ENCODE assay signal across 9 mouse cellular contexts in genomic region chr2:178414261-178415149, GRCm38 (mm10). TPM values are rescaled to one million over a fixed set of nuclear protein-coding genes. Genes with fewer than 3 reads are reported as not detected.
A peak's percentile ranks its signal among the peaks of the same experiment; 100 is the strongest.
DNase-seq lines count a peak whose midpoint lies in the region; ATAC-seq and TF ChIP-seq lines count a peak whose summit lies in the region.
"Had no signal": no experiment of that assay in that cellular context is flagged by ENCODE, and none has a peak within 500 bp of the region (broad histone marks: within the 10 kb centered on the region; RNA-seq: fewer than 3 reads in every experiment).

Gene Ppp1r3d, minus strand, starts transcription at chr2:178414472.
Gene Fam217b, plus strand, starts transcription at chr2:178414524.

- H3K4me3 ChIP-seq in thymus, adult 2 months (ENCODE audit: control insufficient read depth, insufficient read depth, low read length) = peak within 1 kb of the TSS; percentile 37
- H3K4me3 ChIP-seq in embryonic facial prominence, embryonic 10.5 days = peak within 1 kb of the TSS; percentile 78
- H3K4me3 ChIP-seq in heart, adult 2 months = peak within 1 kb of the TSS; percentile 70
- peak within 1 kb of the TSS; percentile 74 for H3K4me3 ChIP-seq in limb, embryonic 12.5 days (replicated peaks)
- H3K4me3 ChIP-seq in midbrain, embryonic 10.5 days = peak within 1 kb of the TSS; percentile 82
- H3K4me3 ChIP-seq in stomach, embryonic 16.5 days (replicated peaks; ENCODE audit: low read length) = peak within 1 kb of the TSS; percentile 72

- no peak for DNase-seq in thymus, adult 2 months
- no peak for DNase-seq in thymus, postnatal 36 days
- peak; percentile 78 for DNase-seq in embryonic facial prominence, embryonic 10.5 days (ENCODE audit: low spot score)
- DNase-seq in heart, adult 2 months = peak; percentile 77 to 83
- DNase-seq in kidney, adult 18-20 months = peak; percentile 61
- DNase-seq in midbrain, embryonic 10.5 days (ENCODE audit: low spot score) = peak; percentile 61

- H3K9me3 ChIP-seq in embryonic facial prominence, embryonic 10.5 days = no peaks in the 10 kb centered on the region
- H3K9me3 ChIP-seq in limb, embryonic 12.5 days = no peaks in the 10 kb centered on the region
- H3K9me3 ChIP-seq in midbrain, embryonic 10.5 days (replicated peaks) = no peaks in the 10 kb centered on the region
- no peaks in the 10 kb centered on the region for H3K9me3 ChIP-seq in stomach, embryonic 16.5 days (replicated peaks; ENCODE audit: control insufficient read depth, low read length)

- H3K27ac ChIP-seq in thymus, adult 2 months (ENCODE audit: control insufficient read depth, insufficient read depth, low read length) = no peak within 1 kb of the TSS
- H3K27ac ChIP-seq in embryonic facial prominence, embryonic 10.5 days (replicated peaks) = peak within 1 kb of the TSS; percentile 79
- H3K27ac ChIP-seq in heart, adult 2 months = peak within 1 kb of the TSS; percentile 90
- H3K27ac ChIP-seq in limb, embryonic 12.5 days = peak within 1 kb of the TSS; percentile 64; the same call in 1 of the 2 replicates
- H3K27ac ChIP-seq in midbrain, embryonic 10.5 days (replicated peaks) = peak within 1 kb of the TSS; percentile 72
- peak within 1 kb of the TSS; percentile 79 for H3K27ac ChIP-seq in stomach, embryonic 16.5 days (ENCODE audit: low read length)

- peak; percentile 81 for ATAC-seq in limb, embryonic 12.5 days (ENCODE audit: insufficient number of reproducible peaks, insufficient read depth, low FRiP score, low TSS enrichment, low read depth)
- ATAC-seq in stomach, embryonic 16.5 days (ENCODE audit: insufficient read depth, low FRiP score) = peak; percentile 79

- no peak for TF ChIP-seq CTCF in thymus, adult 2 months (IDR thresholded peaks at IDR 0.05; ENCODE audit: borderline replicate concordance, control insufficient read depth, extremely low read depth, insufficient read depth, low read length, poor library complexity)
- TF ChIP-seq CTCF in heart, adult 2 months (IDR thresholded peaks at IDR 0.05) = peak; percentile 56

- intact Hi-C loops in heart, adult 2 months (cut with DNase I) = loop anchor here (5.0 kb wide), 1 partner anchor 78 kb away; no protein-coding TSS in a partner anchor

- TF ChIP-seq EP300 in heart, adult 2 months (IDR thresholded peaks at IDR 0.05; ENCODE audit: insufficient read depth, low read depth, low read length) = no peak

- H3K4me2 ChIP-seq in limb, embryonic 12.5 days = peak within 1 kb of the TSS; percentile 98
- H3K4me2 ChIP-seq in stomach, embryonic 16.5 days (ENCODE audit: low read depth, low read length) = peak within 1 kb of the TSS; percentile 99

- peak within 1 kb of the TSS; percentile 92 for H3K9ac ChIP-seq in heart, adult 2 months (ENCODE audit: low read depth, low read length)
- H3K9ac ChIP-seq in limb, embryonic 12.5 days (replicated peaks) = peak within 1 kb of the TSS; percentile 68
- peak within 1 kb of the TSS; percentile 77 for H3K9ac ChIP-seq in stomach, embryonic 16.5 days (ENCODE audit: low read length)

- 0 out of 2 replicates have a peak, but pooled peaks cover 4% of the 10 kb centered on the region for H3K4me1 ChIP-seq in thymus, adult 2 months (replicated peaks; ENCODE audit: control insufficient read depth, insufficient read depth, low read length)
- H3K4me1 ChIP-seq in embryonic facial prominence, embryonic 10.5 days = peaks cover 29% of the 10 kb centered on the region
- peaks cover 10% of the 10 kb centered on the region for H3K4me1 ChIP-seq in heart, adult 2 months (ENCODE audit: control insufficient read depth, insufficient read depth, low read length)
- H3K4me1 ChIP-seq in limb, embryonic 12.5 days (replicated peaks) = peaks cover 27% of the 10 kb centered on the region
- H3K4me1 ChIP-seq in midbrain, embryonic 10.5 days = peaks cover 21% of the 10 kb centered on the region
- H3K4me1 ChIP-seq in stomach, embryonic 16.5 days (ENCODE audit: control insufficient read depth, insufficient read depth, low read length) = peaks cover 21% of the 10 kb centered on the region

- no peaks in the 10 kb centered on the region for H3K79me2 ChIP-seq in heart, adult 2 months (replicated peaks; ENCODE audit: control insufficient read depth, insufficient read depth, low read length)

- no peak for TF ChIP-seq POLR2A in thymus, adult 2 months (IDR thresholded peaks at IDR 0.05; ENCODE audit: control insufficient read depth, extremely low read depth, insufficient read depth, low read length, poor library complexity)
- peak; percentile 55 for TF ChIP-seq POLR2A in heart, adult 2 months (IDR thresholded peaks at IDR 0.05; ENCODE audit: insufficient read depth, low read depth, low read length)

- WGBS in thymus, adult 2 months = 3% methylated on average over 66 of the region's 74 CpGs
- under 1% methylated on average over 74 of the region's 74 CpGs for WGBS in embryonic facial prominence, embryonic 10.5 days
- WGBS in heart, adult 2 months = under 1% methylated on average over 70 of the region's 74 CpGs
- WGBS in limb, embryonic 12.5 days = under 1% methylated on average over 52 of the region's 74 CpGs
- WGBS in midbrain, embryonic 10.5 days = 1% methylated on average over 70 of the region's 74 CpGs
- 2% methylated on average over 71 of the region's 74 CpGs for WGBS in stomach, embryonic 16.5 days

- no peaks in the 10 kb centered on the region for H3K36me3 ChIP-seq in thymus, adult 2 months (ENCODE audit: control insufficient read depth, insufficient read depth, low read length)
- peaks cover 8% of the 10 kb centered on the region for H3K36me3 ChIP-seq in embryonic facial prominence, embryonic 10.5 days (replicated peaks)
- H3K36me3 ChIP-seq in heart, adult 2 months (ENCODE audit: control insufficient read depth, insufficient read depth, low read length) = no peaks in the 10 kb centered on the region
- H3K36me3 ChIP-seq in limb, embryonic 12.5 days = peaks cover 13% of the 10 kb centered on the region; the same call in 1 of the 2 replicates
- H3K36me3 ChIP-seq in midbrain, embryonic 10.5 days = no peaks in the 10 kb centered on the region
- H3K36me3 ChIP-seq in stomach, embryonic 16.5 days (ENCODE audit: control insufficient read depth, insufficient read depth, low read length) = peaks cover 4% of the 10 kb centered on the region; the same call in 1 of the 2 replicates

- H3K27me3 ChIP-seq in thymus, adult 2 months (ENCODE audit: control insufficient read depth, insufficient read depth, low read length) = no peaks in the 10 kb centered on the region; the same call in 1 of the 2 replicates
- H3K27me3 ChIP-seq in embryonic facial prominence, embryonic 10.5 days (replicated peaks; ENCODE audit: low read depth, poor library complexity, severe bottlenecking) = peaks cover 57% of the 10 kb centered on the region
- no peaks in the 10 kb centered on the region for H3K27me3 ChIP-seq in heart, adult 2 months (ENCODE audit: control insufficient read depth, insufficient read depth, low read length)
- H3K27me3 ChIP-seq in limb, embryonic 12.5 days = peaks cover 39% of the 10 kb centered on the region
- H3K27me3 ChIP-seq in midbrain, embryonic 10.5 days (ENCODE audit: low read depth, poor library complexity, severe bottlenecking) = peaks cover 50% of the 10 kb centered on the region
- H3K27me3 ChIP-seq in stomach, embryonic 16.5 days (ENCODE audit: control insufficient read depth, insufficient read depth, low read length) = 0 out of 2 replicates have a peak, but pooled peaks cover 6% of the 10 kb centered on the region

RNA-seq across cellular contexts. Expression of gene Ppp1r3d, which starts in this region (rescaled TPM):
- 2.1 and 2.8 TPM in 2 replicates for polyA plus RNA-seq in thymus, adult 2 months (2012; rRNA removed)
- polyA plus RNA-seq in embryonic facial prominence, embryonic 10.5 days (2016; fragmentation: Nextera tagmentation; extraction: Ambion mirVana) = 1.8 and 1.9 TPM in 2 replicates
- 10 to 100 TPM; 12.6 to 13.7 TPM for total RNA-seq in heart, adult 2 months (2021)
- 10.0 and 16.4 TPM in 2 replicates for polyA plus RNA-seq in heart, adult 2 months (2012; rRNA removed)
- polyA plus RNA-seq in limb, embryonic 12.5 days (2016; fragmentation: Nextera tagmentation; extraction: Ambion mirVana) = 3.5 and 3.9 TPM in 2 replicates
- polyA plus RNA-seq in midbrain, embryonic 10.5 days (2016; fragmentation: Nextera tagmentation; extraction: Ambion mirVana) = 0.56 and 0.70 TPM in 2 replicates
- polyA plus RNA-seq in stomach, embryonic 16.5 days (2015; fragmentation: Nextera tagmentation; extraction: Ambion mirVana) = 3.3 and 4.2 TPM in 2 replicates
- total RNA-seq: MEL had no signal

RNA-seq across cellular contexts. Expression of gene Fam217b, which starts in this region (rescaled TPM):
- 0.70 and 1.0 TPM in 2 replicates for polyA plus RNA-seq in thymus, adult 2 months (2012; rRNA removed)
- polyA plus RNA-seq in embryonic facial prominence, embryonic 10.5 days (2016; fragmentation: Nextera tagmentation; extraction: Ambion mirVana) = 3.4 and 4.7 TPM in 2 replicates
- total RNA-seq in heart, adult 2 months (2021) = 10 to 100 TPM in 1 of 2 experiments, 1 to 10 TPM in 1; 9.1 to 10.6 TPM
- polyA plus RNA-seq in heart, adult 2 months (2012; rRNA removed) = 5.5 and 9.5 TPM in 2 replicates
- 4.3 and 4.6 TPM in 2 replicates for polyA plus RNA-seq in limb, embryonic 12.5 days (2016; fragmentation: Nextera tagmentation; extraction: Ambion mirVana)
- 1.1 and 1.6 TPM in 2 replicates for polyA plus RNA-seq in midbrain, embryonic 10.5 days (2016; fragmentation: Nextera tagmentation; extraction: Ambion mirVana)
- polyA plus RNA-seq in stomach, embryonic 16.5 days (2015; fragmentation: Nextera tagmentation; extraction: Ambion mirVana) = 3.7 and 4.0 TPM in 2 replicates
- total RNA-seq: MEL had no signal

Comparison
In these comparisons a context has a peak if more than half of its experiments do, and no peak if none do; other contexts are left out.
1. DNase-seq: peak in embryonic facial prominence, embryonic 10.5 days (single experiment), heart, adult 2 months (2 of 2), kidney, adult 18-20 months (single experiment) and midbrain, embryonic 10.5 days (single experiment); none in thymus, adult 2 months (single experiment) and thymus, postnatal 36 days (0 of 2).
2. Peak in every context shown above with its lines, with median percentiles within 50 percentile points of each other: H3K4me3 ChIP-seq and H3K9ac ChIP-seq.